Mouse (Mus musculus): ENCODE data around the gene Papola. TPM values are rescaled to one million over a fixed set of nuclear protein-coding genes. Genes with fewer than 3 reads are reported as not detected.

The Papola gene
- total RNA-seq, 2 experiments from 2014 or later, result 74.6 to 104 TPM

DNA sequence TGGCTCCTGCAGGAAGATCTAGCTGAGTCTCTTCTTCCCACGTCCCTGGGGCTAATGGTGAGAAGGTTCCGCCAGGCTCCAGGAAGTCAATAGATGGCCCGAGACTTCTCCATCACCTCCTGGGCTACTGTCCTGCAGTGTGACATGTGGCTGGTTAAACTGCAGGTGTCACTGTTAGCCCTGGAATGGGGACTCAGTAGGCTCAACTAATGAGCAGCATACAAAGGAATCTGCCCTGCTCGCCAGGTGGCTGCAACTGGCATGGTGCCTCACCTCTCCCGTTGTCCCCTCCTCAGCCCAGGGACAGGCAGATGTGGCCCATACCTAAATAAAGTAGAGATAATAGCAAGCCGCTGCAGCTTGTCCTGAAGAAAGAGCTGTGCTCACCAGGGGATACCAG lies 70.1 kb downstream of the Papola start:
- ATAC-seq (replicated peaks; ENCODE audit: low FRiP score, poor library complexity, severe bottlenecking), result no peak

- no peak for ATAC-seq (replicated peaks; ENCODE audit: low FRiP score, poor library complexity, severe bottlenecking)
Observed at GRCm38 (mm10) chr12:105857902-105858640, 73.6 kb downstream of the Papola start.

GRCm38 (mm10) chr12:105862072-105862471 lies 77.6 kb downstream of the Papola start:
- no peak for ATAC-seq (replicated peaks; ENCODE audit: low FRiP score, poor library complexity, severe bottlenecking)

DNA sequence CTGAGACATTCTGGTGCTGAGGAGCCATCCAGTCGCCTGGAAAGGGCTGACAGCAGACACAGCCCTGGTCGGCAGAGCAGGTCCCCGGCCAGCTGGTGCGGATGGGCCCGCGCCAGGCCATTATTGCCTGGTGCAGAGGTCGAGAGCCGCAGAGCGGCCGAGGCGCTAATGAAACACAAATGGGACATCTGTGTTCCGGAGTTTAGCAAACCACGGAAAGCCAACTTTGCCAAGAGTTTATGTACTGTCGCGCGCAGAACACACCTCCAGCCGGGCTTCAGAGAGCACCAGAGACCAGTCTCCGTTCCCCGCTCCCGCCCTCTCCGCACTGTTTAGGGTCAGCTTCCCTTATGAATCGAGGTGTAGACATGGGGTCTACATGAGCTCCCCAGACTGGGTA lies 78.1 kb downstream of the Papola start:
- no peak for ATAC-seq (replicated peaks; ENCODE audit: low FRiP score, poor library complexity, severe bottlenecking)

DNA sequence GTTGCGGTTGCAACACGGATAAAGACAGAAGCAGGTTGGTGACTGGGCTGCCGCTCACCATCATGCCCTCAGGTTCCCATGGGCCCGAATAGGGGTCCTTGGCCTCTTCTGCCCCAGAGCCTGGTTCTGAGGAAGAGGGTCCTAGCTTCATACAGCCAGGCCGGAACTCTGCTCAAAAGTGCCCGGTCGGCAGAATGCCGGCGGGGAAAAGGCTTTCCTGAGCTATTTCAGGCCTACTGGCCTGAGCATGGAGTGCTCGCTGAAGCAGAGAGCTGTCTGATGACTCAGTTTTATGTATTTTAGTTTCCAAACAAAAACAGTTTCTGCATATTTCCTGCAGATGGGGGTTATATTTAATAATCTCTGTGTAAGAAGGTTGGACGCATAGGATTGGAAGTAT lies 78.9 kb downstream of the Papola start:
- no peak for ATAC-seq (replicated peaks; ENCODE audit: low FRiP score, poor library complexity, severe bottlenecking)

GRCm38 (mm10) chr12:105867646-105868045 lies 83.2 kb downstream of the Papola start:
- no peak for ATAC-seq (replicated peaks; ENCODE audit: low FRiP score, poor library complexity, severe bottlenecking)

- no peak for ATAC-seq (replicated peaks; ENCODE audit: low FRiP score, poor library complexity, severe bottlenecking)
Observed at GRCm38 (mm10) chr12:105869242-105869641, 84.7 kb downstream of the Papola start.

DNA sequence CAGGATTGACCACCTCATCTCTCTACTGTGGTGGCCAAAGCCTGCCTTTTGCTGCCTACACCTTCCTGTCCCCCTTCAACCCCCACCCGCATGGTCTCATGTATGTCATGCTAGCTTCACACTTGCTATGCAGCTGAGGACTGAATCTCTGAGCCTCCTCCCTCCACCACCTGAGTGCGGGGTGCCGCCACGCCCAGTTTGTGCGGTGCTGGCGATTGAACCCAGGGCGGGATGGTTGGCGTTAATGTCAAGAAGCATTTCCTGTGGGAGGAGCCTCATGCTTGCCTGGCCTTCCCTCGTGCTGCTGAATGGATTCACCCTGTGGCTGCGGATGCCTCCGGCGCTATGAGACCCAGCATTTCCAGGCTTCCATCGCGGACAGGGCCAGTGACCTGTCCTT lies 85.2 kb downstream of the Papola start:
- no peak for ATAC-seq (replicated peaks; ENCODE audit: low FRiP score, poor library complexity, severe bottlenecking)

DNA sequence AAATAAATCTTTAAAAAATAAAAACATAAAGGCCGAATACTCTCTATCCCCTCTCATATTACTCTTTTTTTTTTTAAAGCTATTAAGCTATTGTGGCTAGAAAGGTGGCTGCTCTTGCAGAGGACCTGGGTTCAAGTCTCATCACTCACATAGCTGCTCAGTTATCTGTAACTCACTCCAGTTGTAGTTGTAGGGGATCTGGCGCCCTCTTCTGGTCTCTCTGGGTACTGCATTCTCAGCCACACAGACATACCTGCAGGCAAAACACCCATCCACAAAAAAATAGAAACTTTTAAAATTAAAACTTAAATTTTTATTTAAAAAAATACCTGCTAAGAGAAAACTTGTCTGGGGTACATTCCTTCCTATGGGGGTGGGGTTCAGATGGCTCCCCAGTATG lies 88.8 kb downstream of the Papola start:
- no peak for ATAC-seq (replicated peaks; ENCODE audit: low FRiP score, poor library complexity, severe bottlenecking)

DNA sequence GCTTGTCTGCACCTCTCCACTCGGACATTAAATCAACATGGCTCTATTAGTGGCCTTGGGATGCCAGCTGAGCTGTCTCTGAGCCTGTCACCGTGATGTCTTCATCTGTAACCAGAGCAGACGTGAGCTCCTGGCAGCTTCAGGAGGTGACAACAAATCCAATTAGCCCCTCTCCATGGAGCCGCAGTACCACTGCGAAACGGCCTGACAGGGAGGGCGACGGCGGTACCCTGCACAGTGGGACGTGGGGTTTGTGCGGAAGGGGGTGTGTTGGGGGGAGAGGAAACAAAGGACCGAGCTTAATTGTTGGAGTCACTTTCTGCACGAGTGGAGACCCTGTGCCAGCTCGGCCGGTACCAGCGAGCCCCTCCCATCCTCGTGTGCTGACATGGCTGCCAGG lies 90.6 kb downstream of the Papola start:
- ATAC-seq (replicated peaks; ENCODE audit: low FRiP score, poor library complexity, severe bottlenecking), result no peak

GRCm38 (mm10) chr12:105876521-105876920 lies 92.0 kb downstream of the Papola start:
- ATAC-seq (replicated peaks; ENCODE audit: low FRiP score, poor library complexity, severe bottlenecking), result no peak

GRCm38 (mm10) chr12:105876931-105877330 lies 92.4 kb downstream of the Papola start:
- ATAC-seq (replicated peaks; ENCODE audit: low FRiP score, poor library complexity, severe bottlenecking), result no peak

- ATAC-seq (replicated peaks; ENCODE audit: low FRiP score, poor library complexity, severe bottlenecking), result no peak
Observed at GRCm38 (mm10) chr12:105878746-105879145, 94.3 kb downstream of the Papola start.

GRCm38 (mm10) chr12:105883799-105884514 lies 99.5 kb downstream of the Papola start:
- no peak for ATAC-seq (replicated peaks; ENCODE audit: low FRiP score, poor library complexity, severe bottlenecking)

GRCm38 (mm10) chr12:105884515-105885323 lies 100.2 kb downstream of the Papola start:
- ATAC-seq (replicated peaks; ENCODE audit: low FRiP score, poor library complexity, severe bottlenecking), result no peak

Other genes starting within 250 kb of the Papola start
- gene Bdkrb2, start 221.5 kb upstream of the Papola start, total RNA-seq (2015; ENCODE audit: low replicate concordance), result not detected in 2 replicates
- gene Bdkrb2, start 221.5 kb upstream of the Papola start, total RNA-seq (2017; ENCODE audit: low replicate concordance), result not detected in 2 replicates
- gene Bdkrb1, start 181.6 kb upstream of the Papola start, total RNA-seq (2015; ENCODE audit: low replicate concordance), result not detected in 2 replicates
- gene Bdkrb1, start 181.6 kb upstream of the Papola start, total RNA-seq (2017; ENCODE audit: low replicate concordance), result not detected in 2 replicates
- 2.9 and 4.2 TPM in 2 replicates for gene Gskip, start 99.9 kb upstream of the Papola start, total RNA-seq (2015; ENCODE audit: low replicate concordance)
- 3.7 TPM in 1 of 2 replicates, not detected in the other for gene Gskip, start 99.9 kb upstream of the Papola start, total RNA-seq (2017; ENCODE audit: low replicate concordance)
- gene Atg2b, start 99.5 kb upstream of the Papola start, total RNA-seq (2015; ENCODE audit: low replicate concordance), result 18.4 and 23.8 TPM in 2 replicates
- gene Atg2b, start 99.5 kb upstream of the Papola start, total RNA-seq (2017; ENCODE audit: low replicate concordance), result 17.7 and 22.2 TPM in 2 replicates
- gene Ak7, start 78.7 kb upstream of the Papola start, total RNA-seq (2015; ENCODE audit: low replicate concordance), result not detected in 2 replicates
- gene Ak7, start 78.7 kb upstream of the Papola start, total RNA-seq (2017; ENCODE audit: low replicate concordance), result not detected in 2 replicates
- gene Vrk1, start 225.5 kb downstream of the Papola start, total RNA-seq (2015; ENCODE audit: low replicate concordance), result 56.6 and 67.8 TPM in 2 replicates
- 94.3 and 104 TPM in 2 replicates for gene Vrk1, start 225.5 kb downstream of the Papola start, total RNA-seq (2017; ENCODE audit: low replicate concordance)

Measured in erythroid progenitor cell, adult 5-6 weeks (primary cell).